Mouse (Mus musculus) midbrain, embryonic 16.5 days (tissue): ENCODE data around the gene Gnb1l. TPM values are rescaled to one million over a fixed set of nuclear protein-coding genes. Genes with fewer than 3 reads are reported as not detected.

Experiments
- ATAC-seq: fragments of 200-750 bp; cut with Nextera tagmentation; 2 replicates; pipeline ENCODE4 v1.8.0; 2017; ENCODE audit warnings: moderate TSS enrichment
- H3K27ac ChIP-seq: fragments of 300-500 bp; sonication (generic); 2 replicates; pipeline ENCODE4 v1.5.1; 2014; ENCODE audit warnings: mild to moderate bottlenecking, low read length, mixed read lengths
- H3K27me3 ChIP-seq: fragments of 300-500 bp; sonication (generic); 2 replicates; pipeline ENCODE4 v1.6.1; 2014; ENCODE audit warnings: low read depth, low read length, mixed read lengths; ENCODE audit not compliant: control insufficient read depth, insufficient read depth
- H3K36me3 ChIP-seq: fragments of 300-500 bp; sonication (generic); 2 replicates; pipeline ENCODE4 v1.6.1; 2014; ENCODE audit warnings: mild to moderate bottlenecking, low read length, moderate library complexity, mixed read lengths; ENCODE audit not compliant: control insufficient read depth, insufficient read depth
- H3K4me1 ChIP-seq: fragments of 300-500 bp; sonication (generic); 2 replicates; pipeline ENCODE4 v1.6.1; 2014; ENCODE audit warnings: mild to moderate bottlenecking, low read length, mixed read lengths; ENCODE audit not compliant: control insufficient read depth, insufficient read depth
- H3K4me2 ChIP-seq: fragments of 300-500 bp; sonication (generic); 2 replicates; pipeline ENCODE4 v1.6.1; 2014; ENCODE audit warnings: mild to moderate bottlenecking, low read length, mixed read lengths
- H3K4me3 ChIP-seq: fragments of 300-500 bp; sonication (generic); 2 replicates; pipeline ENCODE4 v1.5.1; 2014; ENCODE audit warnings: low read depth, mild to moderate bottlenecking, low read length, moderate library complexity, mixed read lengths
- H3K9ac ChIP-seq: fragments of 300-500 bp; sonication (generic); 2 replicates; pipeline ENCODE4 v1.6.1; 2014; ENCODE audit warnings: low read depth, low read length, mixed read lengths
- H3K9me3 ChIP-seq: fragments of 300-500 bp; sonication (generic); replicated peaks from 2 replicates; pipeline ENCODE4 v1.6.1; 2014; ENCODE audit warnings: mild to moderate bottlenecking, low read length, mixed read lengths; ENCODE audit not compliant: control insufficient read depth, poor library complexity, severe bottlenecking
- WGBS: fragments of 180-500 bp; shearing (Covaris S2); extraction: QIAGEN DNeasy Blood & Tissue Kit; methylation state at CpG from one replicate; pipeline ENCODE4 v1.1.7; 2014; 5-methylcytosine and 5-hydroxymethylcytosine counted together
- polyA plus RNA-seq: library from polyadenylated mRNA; unstranded; fragments of >200 nt; fragmentation: Nextera tagmentation; extraction: Ambion mirVana; gene quantifications from 2 replicates; pipeline ENCODE4 v1.2.1, GENCODE M21; 2015

The Gnb1l gene
- polyA plus RNA-seq, 1 experiment from 2014 or later = 17.6 TPM

DNA sequence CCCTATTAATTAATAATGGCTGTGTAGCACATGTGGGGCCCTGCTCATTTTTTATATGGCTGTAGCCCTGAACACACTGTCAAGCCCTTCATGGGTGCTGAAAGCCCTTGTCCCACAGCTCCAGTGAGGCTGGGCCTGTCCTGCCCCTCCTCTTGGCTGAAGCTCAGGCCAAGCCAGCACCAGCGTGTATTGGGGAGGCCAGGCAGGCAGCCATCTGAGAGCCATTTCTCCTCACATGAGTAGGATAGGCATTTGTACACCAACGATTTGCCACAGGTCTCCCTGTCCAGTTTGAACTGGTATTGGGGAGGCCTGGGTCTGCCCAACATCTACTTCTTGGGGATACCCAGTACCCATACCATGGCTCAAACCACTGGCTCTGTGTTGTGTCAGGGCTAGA lies 24.5 kb upstream of the Gnb1l start:
- no peak for ATAC-seq
- WGBS = 83% methylated on average over 2 of the region's 2 CpGs
- H3K36me3 ChIP-seq = peaks cover 7% of the 10 kb centered on the region

DNA sequence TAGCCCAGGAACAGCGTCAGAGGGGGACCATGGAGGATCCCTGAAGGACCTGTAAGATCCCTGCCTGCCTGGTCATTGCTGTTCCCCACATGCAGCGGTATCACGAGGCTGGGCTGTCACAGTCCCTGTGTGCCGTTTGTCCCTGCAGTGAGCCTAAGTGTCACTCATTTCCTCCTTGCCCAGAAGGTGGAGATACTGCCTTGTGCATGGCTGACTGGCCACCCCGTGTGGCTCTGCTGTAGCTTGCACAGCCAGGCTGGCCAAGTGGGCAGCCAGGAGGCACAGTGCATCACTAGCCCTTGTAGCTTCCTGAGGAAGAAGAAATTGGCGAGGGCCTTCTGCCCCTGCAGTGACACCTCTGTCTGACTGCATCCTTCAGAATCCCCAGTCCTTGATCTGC lies 20.5 kb upstream of the Gnb1l start:
- Histone ChIP-seq H3K9ac (no peak overlapping the region), H3K4me3 (no peak overlapping the region), H3K4me2 (no peak overlapping the region), H3K4me1 (no peaks in the 10 kb centered on the region), H3K27ac (no peak overlapping the region), H3K27me3 (no peaks in the 10 kb centered on the region), H3K9me3 (no peaks in the 10 kb centered on the region), H3K36me3 (peaks cover 4% of the 10 kb centered on the region)
- ATAC-seq = no peak
- WGBS = 73% methylated on average over 6 of the region's 6 CpGs

More for the DNA sequence above, 24.5 kb upstream of the Gnb1l start:
- Histone ChIP-seq H3K4me1 (no peaks in the 10 kb centered on the region), H3K9me3 (no peaks in the 10 kb centered on the region), H3K27me3 (no peaks in the 10 kb centered on the region), H3K4me2 (no peak overlapping the region), H3K4me3 (no peak overlapping the region), H3K9ac (no peak overlapping the region), H3K27ac (no peak overlapping the region)

DNA sequence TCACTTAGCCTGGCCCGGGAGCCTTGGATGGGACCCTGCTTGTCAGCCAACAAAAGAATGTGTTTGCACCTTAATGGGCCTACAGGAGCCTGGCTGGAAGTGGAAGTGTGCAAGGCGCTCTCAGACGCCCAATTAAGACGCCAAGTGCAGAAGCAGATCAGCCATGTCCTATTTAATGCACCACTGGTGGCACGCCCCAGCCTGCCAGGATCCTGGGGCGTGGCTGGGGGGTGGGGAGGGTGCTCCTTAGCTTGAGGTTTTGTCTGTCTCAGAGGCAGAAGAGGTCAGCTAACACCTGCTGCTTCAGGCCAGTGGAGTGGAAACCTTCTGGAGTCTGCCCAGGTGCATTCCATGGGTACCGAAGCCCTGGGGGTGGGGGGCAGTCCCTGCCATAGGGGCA lies 18.8 kb upstream of the Gnb1l start:
- Histone ChIP-seq H3K27me3 (no peaks in the 10 kb centered on the region), H3K4me1 (no peaks in the 10 kb centered on the region), H3K36me3 (peaks cover 4% of the 10 kb centered on the region), H3K9ac (no peak overlapping the region), H3K27ac (no peak overlapping the region), H3K9me3 (no peaks in the 10 kb centered on the region), H3K4me2 (no peak overlapping the region), H3K4me3 (no peak overlapping the region)
- WGBS = 22% methylated on average over 7 of the region's 7 CpGs
- no peak for ATAC-seq

DNA sequence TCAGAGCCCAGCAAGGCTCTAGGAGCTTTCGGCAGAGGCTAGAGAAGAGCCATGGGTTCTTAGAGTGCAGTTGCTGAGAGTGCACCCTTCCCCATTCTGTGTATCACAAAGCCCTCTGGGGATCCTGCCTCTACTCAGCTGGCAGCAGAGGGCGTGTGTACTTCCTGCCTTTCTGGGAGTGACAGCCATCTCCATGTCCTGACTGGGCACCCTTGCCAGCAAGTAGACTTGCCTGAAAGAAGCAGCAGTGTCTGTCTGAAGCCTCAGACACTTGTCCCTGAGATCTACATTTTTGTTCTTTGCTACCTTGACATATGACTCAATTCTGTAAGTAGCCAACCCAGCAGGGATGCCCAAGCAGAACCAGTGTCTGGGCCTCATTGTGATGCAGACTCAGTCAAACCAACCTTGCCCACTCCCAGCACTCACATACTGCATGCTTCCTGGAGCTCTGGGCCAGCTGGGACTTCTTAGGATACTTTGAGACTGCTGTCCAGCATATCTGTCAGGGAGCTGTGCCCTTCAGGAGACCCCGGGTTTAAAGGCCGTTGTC lies 17.5 kb upstream of the Gnb1l start:
- no peak overlapping the region for H3K27ac ChIP-seq
- no peak for ATAC-seq
- no peaks in the 10 kb centered on the region for H3K27me3 ChIP-seq
- H3K4me1 ChIP-seq = no peaks in the 10 kb centered on the region
- H3K4me3 ChIP-seq = no peak overlapping the region
- no peaks in the 10 kb centered on the region; the same call in none of the 2 replicates for H3K36me3 ChIP-seq
- no peaks in the 10 kb centered on the region for H3K9me3 ChIP-seq
- H3K9ac ChIP-seq = no peak overlapping the region
- WGBS = 62% methylated on average over 4 of the region's 4 CpGs
- H3K4me2 ChIP-seq = no peak overlapping the region

DNA sequence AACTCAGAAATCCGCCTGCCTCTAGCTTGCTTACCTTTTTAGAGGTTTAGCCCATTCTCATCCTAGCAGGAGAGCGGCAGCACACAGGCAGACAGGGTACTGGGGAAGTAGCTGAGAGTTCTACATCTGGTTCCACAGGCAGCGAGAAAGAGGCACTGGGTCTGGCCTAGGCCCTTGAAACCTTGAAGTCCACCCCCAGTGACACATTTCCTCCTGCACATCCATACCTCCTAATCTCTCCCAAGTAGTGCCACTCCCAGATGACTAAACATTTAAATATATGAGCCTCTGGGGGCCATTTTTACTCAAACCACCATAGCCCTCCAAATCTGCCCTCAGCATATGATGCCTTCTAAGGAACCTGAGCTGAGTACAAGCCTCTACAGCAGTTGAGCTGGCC lies 16.1 kb upstream of the Gnb1l start:
- Histone ChIP-seq H3K27me3 (no peaks in the 10 kb centered on the region), H3K9ac (no peak overlapping the region), H3K4me1 (no peaks in the 10 kb centered on the region), H3K4me3 (no peak overlapping the region), H3K9me3 (no peaks in the 10 kb centered on the region), H3K27ac (no peak overlapping the region), H3K4me2 (no peak overlapping the region), H3K36me3 (no peaks in the 10 kb centered on the region; the same call in 1 of the 2 replicates)
- 92% methylated on average over 3 of the region's 3 CpGs for WGBS
- ATAC-seq = no peak

DNA sequence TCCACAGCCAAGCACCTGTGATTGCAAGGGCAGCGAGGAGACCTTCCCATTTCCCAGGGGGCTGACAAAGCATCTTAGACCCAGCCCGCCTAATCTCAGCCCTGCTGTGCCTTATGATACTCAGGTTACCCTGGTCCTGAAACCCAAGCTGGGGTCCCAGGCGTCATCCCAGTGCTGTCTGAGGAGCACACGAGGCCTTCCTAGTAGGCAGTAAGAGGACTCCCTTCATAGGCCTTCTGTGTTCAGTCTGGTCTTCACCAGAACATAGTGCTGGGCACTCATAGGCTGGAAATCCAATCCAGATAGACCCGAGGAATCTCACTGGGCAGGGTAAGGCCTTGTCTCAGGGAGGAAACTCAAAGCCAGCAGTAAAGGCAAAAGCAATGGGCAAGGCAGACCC lies 14.7 kb upstream of the Gnb1l start:
- no peak overlapping the region for H3K9ac ChIP-seq
- H3K36me3 ChIP-seq = no peaks in the 10 kb centered on the region
- no peaks in the 10 kb centered on the region for H3K27me3 ChIP-seq
- H3K4me2 ChIP-seq = no peak overlapping the region
- no peak overlapping the region for H3K4me3 ChIP-seq
- H3K4me1 ChIP-seq = no peaks in the 10 kb centered on the region
- 66% methylated on average over 5 of the region's 5 CpGs for WGBS
- no peak overlapping the region for H3K27ac ChIP-seq
- ATAC-seq = no peak
- H3K9me3 ChIP-seq = no peaks in the 10 kb centered on the region

DNA sequence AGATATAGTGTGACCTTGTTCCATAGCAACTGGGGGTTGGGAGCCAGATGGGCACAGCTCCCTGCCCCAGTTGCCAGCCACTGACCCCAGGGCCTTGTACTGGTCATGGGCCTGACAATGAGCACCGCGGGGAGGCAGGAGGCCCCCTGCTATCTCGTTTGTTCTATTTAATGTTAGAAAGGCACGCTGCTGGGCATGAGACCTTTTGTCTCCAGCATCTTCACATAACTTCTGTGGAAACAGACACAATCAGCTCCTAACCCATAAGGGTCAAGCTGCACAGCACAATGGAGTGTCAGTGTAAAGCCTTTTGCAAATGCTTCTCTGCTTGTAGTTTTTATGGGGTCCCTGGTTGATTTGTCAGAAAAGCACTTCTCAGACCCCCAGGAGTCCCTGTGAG lies 14.1 kb upstream of the Gnb1l start:
- Histone ChIP-seq H3K9me3 (no peaks in the 10 kb centered on the region), H3K4me3 (no peak overlapping the region), H3K27me3 (no peaks in the 10 kb centered on the region), H3K4me1 (no peaks in the 10 kb centered on the region), H3K36me3 (no peaks in the 10 kb centered on the region), H3K4me2 (no peak overlapping the region), H3K27ac (no peak overlapping the region), H3K9ac (no peak overlapping the region)
- ATAC-seq = no peak
- WGBS = 11% methylated on average over 4 of the region's 4 CpGs

DNA sequence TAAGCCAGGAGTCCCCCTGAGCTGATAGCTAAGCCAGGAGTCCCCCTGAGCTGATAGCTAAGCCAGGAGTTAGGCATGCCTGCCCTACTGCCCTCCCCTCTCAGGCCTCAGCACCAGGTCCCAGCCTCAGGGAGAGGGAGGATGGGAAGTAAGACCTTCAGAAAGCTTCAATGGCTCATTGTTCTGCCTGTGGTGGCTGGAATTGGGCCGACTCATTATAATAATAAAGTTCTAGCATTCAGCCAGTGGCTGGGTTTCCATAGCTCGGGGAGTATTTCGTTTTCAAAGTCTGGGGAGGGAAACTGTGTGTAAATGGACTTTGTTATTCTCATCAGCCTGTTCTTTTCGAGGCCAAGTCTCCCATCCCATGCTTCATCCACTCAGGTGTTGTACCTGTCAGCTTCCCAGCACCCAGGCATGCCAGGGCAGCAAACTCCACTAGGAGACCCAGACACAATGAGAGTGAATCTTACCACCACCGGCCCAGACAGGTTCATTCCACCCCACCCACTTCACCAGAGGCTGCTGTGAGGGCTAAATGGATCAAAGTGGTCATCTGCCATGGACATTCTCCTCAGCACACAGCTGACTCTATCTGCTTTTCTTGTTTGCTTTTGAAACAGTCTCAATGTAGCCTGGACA lies 13.6 kb upstream of the Gnb1l start:
- Histone ChIP-seq H3K4me2 (no peak overlapping the region), H3K27ac (no peak overlapping the region), H3K4me3 (no peak overlapping the region), H3K9ac (no peak overlapping the region), H3K9me3 (no peaks in the 10 kb centered on the region), H3K27me3 (no peaks in the 10 kb centered on the region), H3K36me3 (no peaks in the 10 kb centered on the region), H3K4me1 (no peaks in the 10 kb centered on the region)
- 13% methylated on average over 5 of the region's 5 CpGs for WGBS
- no peak; the same call in 1 of the 2 replicates for ATAC-seq

DNA sequence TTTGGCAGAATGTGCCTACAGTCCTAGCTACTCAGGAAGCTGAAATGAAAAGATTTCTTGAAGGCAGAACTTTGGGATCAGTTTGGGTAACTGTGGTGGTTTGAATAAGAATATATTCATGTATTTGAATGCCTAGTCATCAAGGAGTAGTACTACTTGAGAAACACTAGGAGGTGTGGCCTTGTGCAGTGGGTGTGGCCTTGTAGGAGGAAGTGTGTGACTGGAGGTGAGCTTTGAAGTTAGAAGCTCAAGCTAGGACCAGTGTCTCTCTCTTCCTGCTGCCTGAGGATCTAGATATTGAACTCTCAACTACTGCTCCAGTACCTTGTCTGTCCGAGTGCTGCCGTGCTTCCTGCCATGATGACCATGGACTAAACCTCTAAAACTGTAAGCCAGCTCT lies 12.4 kb upstream of the Gnb1l start:
- Histone ChIP-seq H3K27me3 (no peaks in the 10 kb centered on the region), H3K9me3 (no peaks in the 10 kb centered on the region), H3K36me3 (no peaks in the 10 kb centered on the region), H3K4me1 (no peaks in the 10 kb centered on the region), H3K4me3 (no peak overlapping the region), H3K27ac (no peak overlapping the region), H3K4me2 (no peak overlapping the region), H3K9ac (no peak overlapping the region)
- WGBS = 100% methylated on average over 2 of the region's 2 CpGs
- no peak for ATAC-seq
